Mouse (Mus musculus): ENCODE measurements at regions not wholly inside any gene's neighbourhood (a gene's known extent, or its start where the extent isn't known, plus 50 kb on each side); places are given as distances from the start of the nearest gene placed in this dataset.

DNA sequence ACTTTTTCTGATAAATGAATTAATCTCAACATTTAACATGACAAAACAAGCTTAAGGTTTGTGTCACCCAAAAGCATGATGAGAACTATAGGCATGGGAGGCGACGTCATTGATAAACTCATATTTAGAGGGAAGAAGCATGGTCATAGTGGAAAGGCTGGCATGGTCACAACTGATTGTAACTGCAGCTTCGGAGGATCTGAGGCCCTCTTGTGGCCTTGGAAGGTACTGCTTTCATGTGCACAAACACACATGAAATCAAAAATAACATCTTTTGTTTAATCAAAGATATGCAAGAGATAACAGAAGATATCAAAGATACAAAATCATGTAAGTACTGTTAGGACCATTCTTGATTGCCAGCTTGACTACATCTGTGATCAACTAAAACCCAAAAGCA, 204.0 kb upstream of the Clint1 start:
- Histone ChIP-seq H3K9me3 (no peaks in the 10 kb centered on the region), H3K9ac (no peak overlapping the region), H3K36me3 (no peaks in the 10 kb centered on the region), H3K4me1 (no peaks in the 10 kb centered on the region), H3K27ac (no peak overlapping the region), H3K4me3 (no peak overlapping the region), H3K4me2 (no peak overlapping the region), H3K27me3 (no peaks in the 10 kb centered on the region)
- no peak for ATAC-seq (ENCODE audit: borderline replicate concordance, extremely low read depth, low FRiP score, low TSS enrichment)
- 74% methylated on average over 3 of the region's 3 CpGs for WGBS

DNA sequence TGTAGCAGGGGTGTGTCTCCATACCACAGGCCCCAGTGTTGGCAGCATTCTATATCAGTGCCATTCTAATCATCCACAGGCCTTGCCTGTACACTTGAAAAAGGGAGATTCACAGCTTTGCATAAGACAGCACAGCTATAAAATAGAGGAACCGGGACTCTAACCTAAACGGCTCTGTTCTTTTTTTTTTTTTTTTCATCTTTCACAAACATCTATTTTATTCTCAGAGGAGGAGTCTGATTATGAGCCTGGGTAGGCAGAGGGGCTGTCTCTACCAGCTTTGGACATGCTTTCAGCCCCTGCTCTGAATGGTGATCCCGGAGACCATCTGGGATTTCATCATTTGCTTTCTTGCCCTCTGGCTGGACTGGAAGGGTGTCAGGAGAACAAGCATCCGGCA, 195.6 kb upstream of the Clint1 start:
- no peak overlapping the region for H3K27ac ChIP-seq
- no peaks in the 10 kb centered on the region for H3K9me3 ChIP-seq

DNA sequence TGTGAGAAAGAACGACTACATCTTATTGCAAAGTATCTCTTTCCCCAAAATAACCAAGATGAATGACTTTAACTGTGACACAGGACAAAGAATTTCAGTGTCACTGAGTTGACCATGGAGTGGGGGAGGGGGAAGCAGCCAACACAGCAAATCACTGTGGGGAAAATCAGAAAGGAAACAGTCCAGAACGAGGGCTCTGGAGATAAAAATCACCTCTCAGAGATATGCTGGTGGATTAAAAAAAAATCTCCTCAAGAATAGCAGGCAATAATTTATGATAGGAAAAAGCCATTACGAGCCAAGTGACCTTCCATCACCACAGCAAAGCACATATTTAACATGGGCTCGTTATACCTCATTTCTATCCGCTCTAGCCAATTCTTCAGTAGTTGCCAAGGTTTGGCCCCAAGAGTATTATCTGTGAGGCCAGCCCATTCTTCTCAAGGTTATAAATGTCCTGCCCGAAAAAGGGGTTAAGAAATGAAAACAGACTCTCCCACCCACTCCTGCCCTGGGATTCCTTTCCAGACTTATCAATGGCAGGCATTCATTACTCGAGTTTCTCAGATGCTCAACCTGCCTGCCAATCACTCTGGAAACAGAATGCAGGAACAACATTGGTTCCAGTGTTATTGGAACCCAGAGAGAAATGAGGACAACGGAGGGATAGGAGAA, 181.6 kb upstream of the Clint1 start:
- H3K9ac ChIP-seq: no peak overlapping the region
- H3K27ac ChIP-seq: no peak overlapping the region
- no peaks in the 10 kb centered on the region for H3K4me1 ChIP-seq
- no peaks in the 10 kb centered on the region for H3K27me3 ChIP-seq
- no peak for ATAC-seq (ENCODE audit: borderline replicate concordance, extremely low read depth, low FRiP score, low TSS enrichment)
- no peaks in the 10 kb centered on the region for H3K9me3 ChIP-seq
- no peak overlapping the region for H3K4me3 ChIP-seq
- no peak overlapping the region for H3K4me2 ChIP-seq
- no peaks in the 10 kb centered on the region for H3K36me3 ChIP-seq
- WGBS: 35% methylated on average over 8 of the region's 8 CpGs

More for the DNA sequence above, 195.6 kb upstream of the Clint1 start:
- Histone ChIP-seq H3K4me2 (no peak overlapping the region), H3K9ac (no peak overlapping the region), H3K4me1 (no peaks in the 10 kb centered on the region), H3K27me3 (no peaks in the 10 kb centered on the region), H3K36me3 (no peaks in the 10 kb centered on the region), H3K4me3 (no peak overlapping the region)
- no peak for ATAC-seq (ENCODE audit: borderline replicate concordance, extremely low read depth, low FRiP score, low TSS enrichment)
- WGBS: 81% methylated on average over 4 of the region's 4 CpGs

DNA sequence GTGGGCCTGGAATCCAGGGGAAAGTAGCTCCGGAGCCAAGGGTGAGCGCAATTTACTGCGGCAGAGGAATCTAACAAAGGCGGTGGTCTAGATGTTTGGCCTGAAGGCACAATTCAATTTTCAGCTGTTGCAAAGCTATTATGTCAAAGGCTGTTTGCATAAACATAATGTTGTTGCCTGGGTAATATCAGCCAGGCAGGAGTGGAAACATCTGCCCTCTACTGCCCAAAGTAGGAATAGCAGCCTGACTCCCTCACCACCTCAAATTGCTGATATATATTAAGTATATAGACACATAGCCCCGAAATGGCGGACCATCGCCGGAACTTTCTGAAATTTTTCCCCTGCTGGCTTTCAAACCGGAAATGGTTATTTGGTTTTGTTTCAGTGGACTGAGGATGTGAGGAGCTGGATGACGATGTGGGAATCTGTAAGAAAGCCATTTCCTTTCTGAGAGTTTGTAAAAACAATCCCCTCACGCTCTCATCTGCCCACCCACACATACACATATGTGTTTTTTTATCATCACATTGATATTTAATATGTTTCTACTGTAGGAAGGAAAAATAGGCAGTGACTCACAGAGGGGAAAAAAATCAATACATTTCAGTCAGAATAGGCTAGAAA, 173.1 kb upstream of the Clint1 start:
- Histone ChIP-seq H3K9me3 (no peaks in the 10 kb centered on the region), H3K4me3 (0 out of 2 replicates have a peak overlapping the region, but pooled peaks have one; percentile 3), H3K27ac (peak overlapping the region; percentile 59), H3K4me1 (0 out of 2 replicates have a peak, but pooled peaks cover 3% of the 10 kb centered on the region), H3K27me3 (no peaks in the 10 kb centered on the region), H3K4me2 (peak overlapping the region; percentile 31), H3K36me3 (no peaks in the 10 kb centered on the region), H3K9ac (no peak overlapping the region)
- peak; percentile 56; the same call in 1 of the 2 replicates for ATAC-seq (ENCODE audit: borderline replicate concordance, extremely low read depth, low FRiP score, low TSS enrichment)
- 39% methylated on average over 11 of the region's 11 CpGs for WGBS

DNA sequence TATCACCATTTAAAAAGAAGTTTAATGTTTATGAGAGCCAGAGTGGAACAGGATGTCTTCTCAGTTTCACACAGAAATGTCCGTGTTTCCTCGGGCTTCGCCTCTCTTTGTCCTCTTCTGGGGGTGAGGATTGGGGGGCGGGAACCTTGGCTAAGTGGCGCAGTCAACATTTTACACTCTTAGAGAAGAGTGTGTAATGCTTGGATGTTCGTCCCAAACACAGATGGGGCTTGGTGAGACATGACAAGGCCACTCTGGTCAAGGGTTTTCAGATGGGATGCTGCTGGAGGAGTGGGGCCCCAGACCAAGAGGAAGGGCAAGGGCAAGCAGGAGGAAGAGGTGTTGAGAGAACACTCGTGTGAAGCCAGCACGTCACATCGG, 172.6 kb upstream of the Clint1 start:
- peak overlapping the region; percentile 31 for H3K4me2 ChIP-seq

DNA sequence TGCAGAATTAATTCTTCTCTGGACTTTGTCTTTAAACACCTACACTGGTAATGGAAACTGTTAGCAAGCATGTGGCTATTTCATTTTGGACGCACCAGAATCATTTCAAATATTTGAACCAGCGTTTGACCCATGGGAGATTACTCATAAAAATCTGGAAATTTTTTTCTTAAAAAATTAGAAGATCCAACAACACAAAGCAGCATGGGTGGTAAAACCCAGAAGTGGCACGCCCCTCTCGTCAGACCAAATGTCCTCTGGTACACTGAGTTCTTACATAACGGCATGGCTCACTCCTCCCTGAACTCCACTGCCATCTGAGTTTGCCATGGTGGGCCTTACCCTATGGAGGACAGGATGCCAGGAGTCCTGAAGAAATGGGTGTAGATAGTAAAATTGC, 166.3 kb upstream of the Clint1 start:
- H3K4me1 ChIP-seq: no peaks in the 10 kb centered on the region
- no peak for ATAC-seq (ENCODE audit: borderline replicate concordance, extremely low read depth, low FRiP score, low TSS enrichment)
- no peaks in the 10 kb centered on the region for H3K9me3 ChIP-seq
- no peaks in the 10 kb centered on the region for H3K36me3 ChIP-seq
- no peak overlapping the region for H3K9ac ChIP-seq
- no peak overlapping the region for H3K4me3 ChIP-seq
- no peaks in the 10 kb centered on the region for H3K27me3 ChIP-seq
- H3K4me2 ChIP-seq: no peak overlapping the region
- H3K27ac ChIP-seq: no peak overlapping the region
- 85% methylated on average over 5 of the region's 5 CpGs for WGBS

More for the DNA sequence above, 172.6 kb upstream of the Clint1 start:
- Histone ChIP-seq H3K4me3 (no peak overlapping the region), H3K9ac (no peak overlapping the region), H3K27ac (peak overlapping the region; percentile 59; the same call in 1 of the 2 replicates), H3K9me3 (no peaks in the 10 kb centered on the region), H3K27me3 (no peaks in the 10 kb centered on the region), H3K36me3 (no peaks in the 10 kb centered on the region), H3K4me1 (0 out of 2 replicates have a peak, but pooled peaks cover 3% of the 10 kb centered on the region)
- 36% methylated on average over 9 of the region's 9 CpGs for WGBS
- ATAC-seq (ENCODE audit: borderline replicate concordance, extremely low read depth, low FRiP score, low TSS enrichment): peak; percentile 74; the same call in 1 of the 2 replicates

DNA sequence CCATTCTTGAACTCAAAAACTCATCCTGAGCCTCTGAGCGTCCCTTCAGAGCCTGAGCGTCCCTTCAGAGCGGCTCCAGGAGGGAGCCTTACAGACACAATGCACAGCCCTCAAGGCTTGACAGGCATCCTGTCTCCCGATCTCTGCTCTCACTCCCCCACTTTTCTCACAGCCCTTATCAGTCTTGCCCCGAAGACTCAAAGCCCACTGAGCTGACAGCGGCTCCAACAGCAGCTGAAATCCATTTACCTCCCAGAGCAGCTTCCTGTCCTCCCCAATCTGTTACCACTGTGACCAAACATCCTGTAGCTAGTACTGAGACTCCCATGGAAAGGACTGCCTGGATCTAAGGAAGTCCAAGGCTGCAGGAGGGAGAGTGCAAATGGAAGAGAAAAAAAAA, 158.6 kb upstream of the Clint1 start:
- Histone ChIP-seq H3K4me2 (no peak overlapping the region), H3K36me3 (no peaks in the 10 kb centered on the region), H3K4me3 (no peak overlapping the region), H3K27me3 (no peaks in the 10 kb centered on the region), H3K9me3 (no peaks in the 10 kb centered on the region), H3K9ac (no peak overlapping the region), H3K4me1 (0 out of 2 replicates have a peak, but pooled peaks cover 2% of the 10 kb centered on the region), H3K27ac (peak overlapping the region; percentile 22; the same call in 1 of the 2 replicates)
- 5% methylated on average over 6 of the region's 6 CpGs for WGBS
- peak; percentile 27; the same call in 1 of the 2 replicates for ATAC-seq (ENCODE audit: borderline replicate concordance, extremely low read depth, low FRiP score, low TSS enrichment)

DNA sequence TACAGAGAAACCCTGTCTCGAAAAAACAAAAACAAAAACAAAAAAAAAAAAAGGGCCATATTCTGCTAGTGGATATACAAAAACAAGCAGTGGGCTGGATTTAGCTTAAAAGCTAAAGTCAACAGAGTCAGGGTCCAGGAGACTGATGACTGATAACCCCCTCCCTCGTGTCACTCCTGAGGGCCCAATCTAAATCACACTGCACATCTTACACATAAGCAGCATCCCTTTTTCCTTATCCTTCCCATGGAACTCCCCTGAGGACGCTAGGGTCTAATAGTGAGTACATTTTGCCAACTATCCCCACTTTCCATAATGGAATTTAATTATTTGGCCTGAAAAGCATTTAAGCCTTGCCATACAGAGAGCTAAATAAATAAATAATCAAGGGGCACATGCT, 150.3 kb upstream of the Clint1 start:
- Histone ChIP-seq H3K27ac (no peak overlapping the region), H3K4me2 (no peak overlapping the region), H3K36me3 (no peaks in the 10 kb centered on the region), H3K27me3 (no peaks in the 10 kb centered on the region), H3K4me3 (no peak overlapping the region), H3K9ac (no peak overlapping the region), H3K4me1 (no peaks in the 10 kb centered on the region), H3K9me3 (no peaks in the 10 kb centered on the region)
- ATAC-seq (ENCODE audit: borderline replicate concordance, extremely low read depth, low FRiP score, low TSS enrichment): no peak
- WGBS: 63% methylated on average over 3 of the region's 3 CpGs

DNA sequence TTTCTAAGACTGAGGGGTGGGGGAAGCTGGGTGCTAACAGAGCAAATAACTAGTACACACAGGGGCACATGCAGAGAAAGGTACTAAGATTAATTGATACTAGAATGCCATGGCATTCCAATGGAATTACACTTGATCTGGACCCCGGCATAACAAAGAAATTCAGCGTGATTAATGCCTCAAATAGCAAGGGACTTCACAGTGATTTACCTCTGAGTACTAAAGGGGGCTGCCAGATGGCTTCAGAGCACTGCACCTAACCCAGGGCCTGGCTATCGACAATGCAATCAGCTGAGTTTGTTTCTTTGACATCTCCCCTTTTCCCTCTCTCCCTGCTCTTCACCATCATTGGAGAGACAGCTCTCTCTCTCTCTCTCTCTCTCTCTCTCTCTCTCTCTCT, 148.9 kb upstream of the Clint1 start:
- Histone ChIP-seq H3K27me3 (no peaks in the 10 kb centered on the region), H3K36me3 (no peaks in the 10 kb centered on the region), H3K4me2 (no peak overlapping the region), H3K9me3 (no peaks in the 10 kb centered on the region), H3K4me3 (no peak overlapping the region), H3K27ac (no peak overlapping the region), H3K9ac (no peak overlapping the region), H3K4me1 (no peaks in the 10 kb centered on the region)
- 42% methylated on average over 3 of the region's 3 CpGs for WGBS
- no peak for ATAC-seq (ENCODE audit: borderline replicate concordance, extremely low read depth, low FRiP score, low TSS enrichment)

DNA sequence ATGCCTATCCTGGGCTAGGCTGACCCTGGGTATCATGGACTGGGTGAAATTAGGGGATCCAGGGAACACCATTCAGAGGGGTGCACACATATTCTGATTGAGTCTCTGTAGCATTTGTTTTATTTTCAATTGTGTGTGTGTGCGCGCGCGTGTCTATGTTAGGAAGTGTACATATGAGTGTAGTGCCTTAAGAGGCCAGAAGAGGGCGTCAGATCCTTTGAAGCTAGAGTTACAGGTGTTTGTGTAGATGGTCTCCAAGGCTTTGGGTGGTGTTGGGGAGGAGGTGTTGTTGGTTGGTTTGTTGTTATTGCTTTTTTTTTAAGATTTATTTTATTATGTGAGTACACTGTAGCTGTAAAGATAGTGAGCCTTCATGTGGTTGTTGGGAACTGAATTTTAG, 147.4 kb upstream of the Clint1 start:
- H3K4me2 ChIP-seq: no peak overlapping the region
- H3K36me3 ChIP-seq: no peaks in the 10 kb centered on the region
- WGBS: 71% methylated on average over 5 of the region's 5 CpGs
- H3K27ac ChIP-seq: no peak overlapping the region
- no peak overlapping the region for H3K4me3 ChIP-seq
- H3K9me3 ChIP-seq: no peaks in the 10 kb centered on the region
- no peak overlapping the region for H3K9ac ChIP-seq
- no peaks in the 10 kb centered on the region for H3K27me3 ChIP-seq
- no peaks in the 10 kb centered on the region for H3K4me1 ChIP-seq
- no peak for ATAC-seq (ENCODE audit: borderline replicate concordance, extremely low read depth, low FRiP score, low TSS enrichment)

DNA sequence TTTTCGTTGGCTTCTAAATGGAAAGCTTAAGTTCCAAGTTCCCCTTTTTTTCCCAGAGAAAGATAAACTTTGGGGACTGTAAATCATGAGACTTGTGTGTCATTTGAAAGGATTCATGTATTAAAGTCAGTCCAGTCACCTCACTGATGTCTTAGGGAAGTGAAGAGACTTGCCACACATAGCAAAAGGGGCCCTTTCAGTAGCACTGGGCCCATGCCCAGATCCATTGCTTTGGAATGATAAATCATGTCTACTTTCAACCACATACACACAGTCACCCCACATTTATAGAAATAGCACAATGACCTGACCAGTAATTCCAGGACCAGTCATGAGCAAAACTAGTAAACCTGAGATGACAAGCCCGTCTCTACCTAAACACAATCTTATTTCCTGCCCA, 133.2 kb upstream of the Clint1 start:
- no peak for ATAC-seq (ENCODE audit: borderline replicate concordance, extremely low read depth, low FRiP score, low TSS enrichment)
- Histone ChIP-seq H3K9me3 (no peaks in the 10 kb centered on the region), H3K27ac (no peak overlapping the region), H3K36me3 (no peaks in the 10 kb centered on the region), H3K9ac (no peak overlapping the region), H3K4me2 (no peak overlapping the region), H3K27me3 (no peaks in the 10 kb centered on the region), H3K4me3 (no peak overlapping the region), H3K4me1 (no peaks in the 10 kb centered on the region)
- 50% methylated on average over 2 of the region's 2 CpGs for WGBS

DNA sequence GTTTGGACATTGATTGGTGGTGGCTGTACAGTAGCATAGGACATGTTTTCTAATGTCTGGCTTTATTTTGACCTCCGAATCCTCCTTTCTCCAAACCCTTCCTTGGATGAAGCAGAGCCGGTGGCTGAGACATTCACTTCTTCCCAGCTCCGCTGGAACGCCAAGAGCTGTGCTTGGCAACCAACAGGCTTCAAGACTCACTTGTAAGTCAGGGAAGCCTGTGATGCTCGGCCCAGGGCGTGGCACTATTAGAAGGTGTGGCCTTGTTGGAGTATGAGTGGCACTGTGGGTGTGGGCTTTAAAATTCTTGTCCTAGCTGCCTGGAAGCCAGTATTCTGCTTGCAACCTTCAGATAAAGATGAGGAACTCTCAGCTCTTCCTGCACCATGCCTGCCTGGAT, 132.0 kb upstream of the Clint1 start:
- Histone ChIP-seq H3K9ac (no peak overlapping the region), H3K4me2 (no peak overlapping the region), H3K9me3 (no peaks in the 10 kb centered on the region), H3K36me3 (no peaks in the 10 kb centered on the region), H3K4me3 (no peak overlapping the region), H3K4me1 (no peaks in the 10 kb centered on the region), H3K27me3 (no peaks in the 10 kb centered on the region), H3K27ac (no peak overlapping the region)
- 84% methylated on average over 6 of the region's 6 CpGs for WGBS
- no peak for ATAC-seq (ENCODE audit: borderline replicate concordance, extremely low read depth, low FRiP score, low TSS enrichment)
